Mouse (Mus musculus) Patski (cell line): ENCODE results near the gene Cnnm2. TPM values are rescaled to one million over a fixed set of nuclear protein-coding genes. Genes with fewer than 3 reads are reported as not detected.
"Not testable (repeated sequence)": the region's sequence is repeated elsewhere in the genome, so short reads cannot be mapped to it uniquely, and the experiment has no call there.

Source experiments
- ATAC-seq: fragments of 100-300 bp; one replicate; pipeline ENCODE4 v1.8.0; 2021
- CTCF ChIA-PET: fragments of 350-600 bp; sonication (Branson Sonifier 250); formaldehyde crosslinking; loops from one replicate; lab custom pipeline; 2022; ENCODE audit warnings: inconsistent platforms; lab: Charles Lee
- POLR2A ChIA-PET: fragments of 350-600 bp; sonication (Branson Sonifier 250); formaldehyde crosslinking; loops from one replicate; lab custom pipeline; 2022; ENCODE audit warnings: antibody characterized with exemption, inconsistent platforms; lab: Charles Lee
- DNase-seq: peaks from one replicate; pipeline ENCODE4 v3.0.0-alpha.2; 2011; ENCODE audit warnings: low read depth, low spot score
- H3K27me3 ChIP-seq: fragments of 371-371 bp; one replicate; pipeline ENCODE4 v1.5.1; 2021
- CTCF ChIP-seq: fragments of 100-300 bp; IDR thresholded peaks from one replicate; pipeline ENCODE4 v1.5.1; 2021
- in situ Hi-C: fragments of 300-500 bp; cut with MboI; formaldehyde crosslinking; loops from 3 replicates; pipeline ENCODE4 v1.11.1; 2018; ENCODE audit warnings: low pct_unique_long_range_greater_than_20kb, mixed read lengths
- polyA plus RNA-seq: library from polyadenylated mRNA; unstranded; gene quantifications from one replicate; pipeline ENCODE4 v1.2.3, GENCODE M21; 2021

Gene Cnnm2
- polyA plus RNA-seq: 53.2 TPM

GRCm38 (mm10) chr19:46761247-46761946 lies at the start of gene Cnnm2:
Gene Cnnm2, plus strand, starts transcription at chr19:46761596.
- H3K27me3 ChIP-seq: peaks cover 9% of the 10 kb centered on the region
- in situ Hi-C loops: loop anchor here (5.0 kb wide), 3 partner anchors 41 to 231 kb away; no protein-coding TSS in a partner anchor
- ChIA-PET POLR2A (interaction anchor here (0.7 to 2.3 kb wide), 4 partner anchors 30 to 138 kb away, joined by 3 to 5 read pairs (median 4); no protein-coding TSS in a partner anchor), CTCF (interaction anchor here (0.6 to 4.6 kb wide), 22 partner anchors 10 to 283 kb away, joined by 3 to 42 read pairs (median 4); partner anchors contain the start of gene Borcs7)
- DNase-seq (peak; percentile 97), ATAC-seq (peak; percentile 89)
- no peak for TF ChIP-seq CTCF

GRCm38 (mm10) chr19:46714234-46714633 lies 47.2 kb upstream of the Cnnm2 start:
- in situ Hi-C loops: no loop called here
- TF ChIP-seq CTCF: no peak
- H3K27me3 ChIP-seq: peaks cover 20% of the 10 kb centered on the region
- ATAC-seq (no peak), DNase-seq (no peak)
- CTCF ChIA-PET: interaction anchor here (1.6 kb wide), 1 partner anchor 9 kb away, joined by 4 read pairs; no protein-coding TSS in a partner anchor
- POLR2A ChIA-PET: no interaction called here

- no peak for DNase-seq
These were observed 46.4 kb upstream of the Cnnm2 start for GRCm38 (mm10) chr19:46715016-46715415.

GRCm38 (mm10) chr19:46718150-46718549 lies 43.2 kb upstream of the Cnnm2 start:
- CTCF ChIA-PET: no interaction called here
- in situ Hi-C loops: no loop called here
- POLR2A ChIA-PET: no interaction called here
- H3K27me3 ChIP-seq: peaks cover 33% of the 10 kb centered on the region
- DNase-seq (no peak), ATAC-seq (no peak)
- no peak for TF ChIP-seq CTCF

More at GRCm38 (mm10) chr19:46715016-46715415, 46.4 kb upstream of the Cnnm2 start:
- ChIA-PET POLR2A (interaction anchor here (0.6 to 0.8 kb wide), 2 partner anchors 24 to 25 kb away, joined by 4 read pairs; no protein-coding TSS in a partner anchor), CTCF (interaction anchor here (0.8 kb wide), 1 partner anchor 9 kb away, joined by 4 read pairs; no protein-coding TSS in a partner anchor)
- H3K27me3 ChIP-seq: peaks cover 21% of the 10 kb centered on the region
- ATAC-seq: no peak
- TF ChIP-seq CTCF: no peak
- in situ Hi-C loops: no loop called here

GRCm38 (mm10) chr19:46724411-46724810 lies 37.0 kb upstream of the Cnnm2 start:
- DNase-seq: no peak
- no peak for TF ChIP-seq CTCF
- in situ Hi-C loops: no loop called here
- ChIA-PET CTCF (interaction anchor here (1.8 kb wide), 1 partner anchor 11 kb away, joined by 4 read pairs; no protein-coding TSS in a partner anchor), POLR2A (interaction anchor here (0.5 kb wide), 1 partner anchor 216 kb away, joined by 6 read pairs; no protein-coding TSS in a partner anchor)
- ATAC-seq: no peak
- H3K27me3 ChIP-seq: peaks cover 22% of the 10 kb centered on the region

- ChIA-PET POLR2A (no interaction called here), CTCF (interaction anchor here (1.1 to 1.5 kb wide), 3 partner anchors 13 to 56 kb away, joined by 3 read pairs; no protein-coding TSS in a partner anchor)
- ATAC-seq: no peak
- no peak for DNase-seq
- in situ Hi-C loops: no loop called here
- no peak for TF ChIP-seq CTCF
- peaks cover 7% of the 10 kb centered on the region for H3K27me3 ChIP-seq
These were observed 35.3 kb upstream of the Cnnm2 start for GRCm38 (mm10) chr19:46726142-46726541.

GRCm38 (mm10) chr19:46727140-46727736 lies 34.2 kb upstream of the Cnnm2 start:
- no peak for DNase-seq
- ChIA-PET CTCF (interaction anchor here (1.0 to 1.1 kb wide), 3 partner anchors 14 to 73 kb away, joined by 3 read pairs; no protein-coding TSS in a partner anchor), POLR2A (interaction anchor here (0.6 kb wide), 1 partner anchor 70 kb away, joined by 3 read pairs; no protein-coding TSS in a partner anchor)
- no peak for ATAC-seq
- H3K27me3 ChIP-seq: peaks cover 4% of the 10 kb centered on the region
- in situ Hi-C loops: no loop called here
- no peak for TF ChIP-seq CTCF

- POLR2A ChIA-PET: interaction anchor here (0.6 kb wide), 1 partner anchor 109 kb away, joined by 3 read pairs; no protein-coding TSS in a partner anchor
- no peak for ATAC-seq
- CTCF ChIA-PET: no interaction called here
- peaks cover 10% of the 10 kb centered on the region for H3K27me3 ChIP-seq
- in situ Hi-C loops: no loop called here
- no peak for TF ChIP-seq CTCF
- DNase-seq: no peak
These were observed 33.4 kb upstream of the Cnnm2 start for GRCm38 (mm10) chr19:46727945-46728540.

GRCm38 (mm10) chr19:46728909-46729308 lies 32.5 kb upstream of the Cnnm2 start:
- no peak for ATAC-seq
- ChIA-PET POLR2A (no interaction called here), CTCF (no interaction called here)
- no peak for TF ChIP-seq CTCF
- in situ Hi-C loops: no loop called here
- no peak for DNase-seq
- peaks cover 14% of the 10 kb centered on the region for H3K27me3 ChIP-seq

- DNase-seq (no peak), ATAC-seq (no peak)
- in situ Hi-C loops: no loop called here
- ChIA-PET CTCF (no interaction called here), POLR2A (no interaction called here)
- TF ChIP-seq CTCF: no peak
- peaks cover 31% of the 10 kb centered on the region for H3K27me3 ChIP-seq
These were observed 30.0 kb upstream of the Cnnm2 start for GRCm38 (mm10) chr19:46731351-46731750.

GRCm38 (mm10) chr19:46732673-46733072 lies 28.7 kb upstream of the Cnnm2 start:
- DNase-seq, POLR2A ChIA-PET, in situ Hi-C loops, CTCF ChIA-PET, ATAC-seq: not testable (repeated sequence)
- peaks cover 43% of the 10 kb centered on the region for H3K27me3 ChIP-seq
